Mouse (Mus musculus): ENCODE data around the gene Chmp2a. TPM values are rescaled to one million over a fixed set of nuclear protein-coding genes. Genes with fewer than 3 reads are reported as not detected.
A peak's percentile ranks its signal among the peaks of the same experiment; 100 is the strongest.
"Not testable (repeated sequence)": the region's sequence is repeated elsewhere in the genome, so short reads cannot be mapped to it uniquely, and the experiment has no call there.

Gene Chmp2a
- 100 to 1,000 TPM; 132 to 164 TPM for total RNA-seq (2021)
- long read RNA-seq, experiment 1, transcript Chmp2a-201 (6 exons, 949 nt): major isoform, 103 of 229 reads
- long read RNA-seq, experiment 1, transcript Chmp2a-203 (6 exons, 930 nt): minor isoform, 11 of 229 reads
- long read RNA-seq, experiment 1, partial matches to known transcripts: 105 of 229 reads
- long read RNA-seq, experiment 1, other reads (novel, unspliced or antisense): 8 of 229 reads
- long read RNA-seq, experiment 2, transcript Chmp2a-203 (6 exons, 930 nt): minor isoform, 7 of 180 reads
- long read RNA-seq, experiment 2, transcript Chmp2a-201 (6 exons, 949 nt): major isoform, 88 of 180 reads
- long read RNA-seq, experiment 2, partial matches to known transcripts: 80 of 180 reads
- long read RNA-seq, experiment 2, other reads (novel, unspliced or antisense): 4 of 180 reads

DNA sequence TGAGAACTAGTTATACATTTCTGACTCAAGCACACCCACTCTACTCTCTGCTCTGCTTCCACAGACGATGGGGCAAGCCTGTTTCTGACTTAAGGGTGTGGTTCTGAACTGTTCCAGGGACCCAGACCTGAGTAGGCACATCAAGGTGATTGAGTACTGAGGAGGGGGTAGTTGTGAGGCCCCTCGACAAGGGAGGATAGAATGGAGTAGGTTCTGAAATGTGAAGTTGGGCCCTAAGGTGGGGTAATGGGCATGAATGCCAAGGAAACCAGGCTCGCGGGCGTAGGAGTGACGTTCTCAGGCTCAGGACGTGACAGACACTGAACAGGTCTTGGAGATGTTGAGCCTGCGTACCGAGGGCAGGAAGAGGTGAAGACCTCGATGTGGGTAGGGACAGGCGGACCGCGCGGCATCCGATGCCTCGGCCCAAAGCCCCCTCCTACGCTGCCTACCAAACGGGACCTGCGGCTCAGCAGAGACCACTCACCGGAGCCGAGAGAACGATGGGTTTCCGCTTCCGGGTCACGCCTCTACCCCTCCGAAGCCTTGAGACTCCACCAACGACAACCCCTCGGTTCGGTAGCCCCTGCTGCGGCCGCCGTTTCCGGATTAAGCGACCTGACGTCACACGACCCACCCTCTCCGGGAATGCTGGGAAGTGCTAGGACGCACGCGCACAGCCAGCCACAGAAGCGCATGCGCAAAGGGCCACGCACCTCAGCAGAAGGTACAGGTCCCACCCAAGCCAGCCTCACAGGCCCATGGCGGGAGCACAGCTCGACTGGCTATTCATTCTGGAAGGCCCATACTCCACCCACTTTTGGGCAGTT, at the start of gene Chmp2a:
TSS of gene Chmp2a (minus strand) at position 660 of the 830 bp plus-strand sequence.
- DNase-seq: peak; percentile 98 to 99

DNA sequence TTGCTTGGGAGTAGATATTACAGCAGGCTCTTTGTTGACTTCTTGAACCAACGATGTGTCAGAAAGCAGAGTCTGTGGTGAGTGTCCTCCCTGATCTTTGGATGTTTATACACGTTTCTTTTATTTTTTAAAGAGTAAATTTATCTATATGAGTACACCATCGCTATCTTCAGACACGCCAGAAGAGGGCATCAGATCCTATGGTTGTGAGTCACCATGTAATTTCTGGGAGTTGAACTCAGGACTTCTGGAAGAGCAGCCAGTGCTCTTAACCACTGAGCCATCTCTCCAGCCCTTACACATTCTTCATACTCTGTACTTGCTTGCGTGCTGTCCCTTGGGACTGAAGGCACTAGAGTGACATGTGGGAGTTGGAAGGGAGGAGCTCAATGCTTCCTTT, 37.7 kb upstream of the Chmp2a start:
- no peak for DNase-seq

DNA sequence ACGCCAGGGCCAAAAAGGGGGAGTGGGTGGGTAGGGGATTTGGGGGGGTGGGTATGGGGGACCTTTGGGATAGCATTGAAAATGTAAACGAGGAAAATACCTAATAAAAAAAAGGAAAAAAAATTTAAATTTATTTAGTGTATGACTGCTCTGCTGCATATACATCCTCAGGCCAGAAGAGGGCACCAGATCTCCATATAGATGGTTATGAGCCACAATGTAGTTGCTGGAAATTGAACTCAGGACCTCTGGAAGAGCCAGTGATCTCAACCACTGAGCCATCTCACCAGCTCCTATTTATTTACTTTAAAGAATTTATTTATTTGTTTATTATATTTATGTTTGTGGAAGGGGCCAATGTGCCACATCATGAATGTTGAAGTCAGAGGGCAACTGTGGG, 28.8 kb upstream of the Chmp2a start:
- not testable (repeated sequence) for DNase-seq

DNA sequence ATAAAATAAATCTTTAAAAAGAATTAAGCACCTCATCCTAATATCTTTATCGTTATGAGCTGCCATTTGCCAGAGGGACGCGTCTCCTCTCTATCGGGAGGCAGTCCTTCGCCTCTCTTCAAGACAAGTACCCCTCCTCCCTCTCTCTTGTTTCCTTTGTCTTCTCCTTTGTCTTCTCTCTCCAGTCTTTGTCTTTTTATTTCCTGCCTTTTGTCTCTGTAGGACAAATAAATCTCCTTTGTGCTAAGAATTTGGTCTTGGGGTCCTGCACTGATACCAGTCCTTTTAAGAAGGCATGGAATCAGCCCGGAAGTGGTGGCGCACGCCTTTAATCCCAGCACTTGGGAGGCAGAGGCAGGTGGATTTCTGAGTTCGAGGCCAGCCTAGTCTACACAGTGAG, 24.9 kb upstream of the Chmp2a start:
- DNase-seq: no peak

DNA sequence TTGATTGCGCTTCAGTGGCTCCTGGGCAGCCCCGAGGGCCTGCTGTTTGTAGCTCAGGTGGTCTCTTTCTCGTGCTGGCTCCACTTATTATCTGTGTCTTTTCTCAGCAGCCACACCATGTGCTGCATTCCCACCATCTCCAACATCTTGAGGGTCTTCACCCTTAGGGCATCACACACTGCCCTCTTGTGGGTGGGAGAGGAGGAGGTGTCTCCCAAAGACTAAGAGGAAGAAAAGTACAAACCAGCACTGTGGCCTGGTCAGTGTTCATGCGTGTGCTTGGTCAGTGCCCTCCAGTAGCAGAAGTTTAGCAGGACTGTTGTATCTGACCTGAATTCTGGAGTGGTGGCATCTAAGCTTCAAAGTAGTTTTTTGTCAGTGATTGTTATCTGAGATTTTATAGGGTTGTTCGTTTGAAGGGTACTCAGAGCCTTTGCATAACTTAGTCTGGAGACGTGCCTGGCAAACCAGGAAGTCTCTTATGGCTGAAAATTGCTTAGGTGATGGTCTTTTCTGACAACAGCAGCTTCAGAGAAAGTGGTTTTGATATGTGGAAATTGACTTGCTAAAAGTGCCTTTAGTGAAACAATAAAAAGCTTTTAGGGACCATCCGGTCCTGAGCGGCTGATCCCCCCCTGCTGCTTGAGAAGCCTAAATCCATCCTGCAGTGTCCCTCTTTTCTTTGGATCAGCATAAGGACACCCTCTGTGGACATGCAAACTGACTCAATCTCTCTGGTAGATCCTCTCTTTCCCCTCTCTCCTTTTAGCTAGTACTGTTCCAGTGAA, 22.5 kb upstream of the Chmp2a start:
- DNase-seq: no peak

DNA sequence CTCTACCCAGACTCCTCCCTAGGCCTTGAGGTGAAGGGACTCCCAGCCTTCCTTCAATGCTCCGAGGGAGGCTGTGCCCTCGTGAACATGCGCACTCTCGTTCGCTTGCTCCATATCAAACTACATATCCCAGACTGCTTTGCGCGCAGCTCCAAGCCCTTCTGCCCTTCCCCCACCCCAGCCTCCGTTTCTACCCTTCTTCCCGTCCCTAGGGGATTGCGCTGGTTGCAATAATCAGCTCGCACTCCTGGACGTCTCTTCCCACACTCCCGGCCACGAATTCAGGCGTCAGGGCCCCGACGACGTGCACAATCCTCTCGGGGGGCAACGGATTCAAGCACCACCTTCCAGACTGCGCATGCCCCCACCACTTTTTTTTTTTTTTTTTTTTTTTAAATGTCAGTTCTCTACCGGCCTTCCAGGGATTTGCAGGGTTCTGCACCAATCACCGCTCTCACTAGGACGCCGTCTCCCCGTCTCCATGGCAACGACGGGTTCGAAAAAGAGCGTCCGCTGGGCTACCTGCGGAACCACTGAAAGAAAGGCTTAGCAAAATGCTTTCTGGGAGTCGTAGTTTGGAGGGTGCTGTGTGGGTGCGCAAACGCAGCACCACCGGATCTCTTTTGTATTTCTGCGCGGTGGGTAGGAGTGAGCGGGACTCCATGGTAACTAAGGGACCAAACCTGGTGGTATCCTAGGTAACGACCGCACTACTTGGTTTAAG, 19.8 kb upstream of the Chmp2a start, which contains the start of gene Mzf1:
TSS of gene Mzf1 (minus strand) at position 478 of the 724 bp plus-strand sequence.
- peak; percentile 95 to 97 for DNase-seq

DNA sequence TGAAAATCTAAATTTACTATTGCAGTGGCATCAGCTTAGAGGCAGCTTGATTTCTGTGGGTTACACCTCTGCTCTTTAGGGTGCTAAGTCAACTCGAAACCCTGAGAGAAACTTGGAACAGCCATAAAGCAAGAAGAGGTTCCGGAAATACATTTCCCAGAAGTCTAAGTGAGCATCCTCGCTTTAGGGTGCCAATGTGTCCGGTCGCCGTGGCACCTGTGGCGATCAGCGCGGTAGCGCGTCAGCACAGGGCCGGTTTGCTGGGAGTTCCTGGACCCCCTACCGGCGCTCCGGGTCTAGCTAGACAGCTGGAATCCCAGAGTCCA, 19.3 kb upstream of the Chmp2a start:
- no peak for DNase-seq

DNA sequence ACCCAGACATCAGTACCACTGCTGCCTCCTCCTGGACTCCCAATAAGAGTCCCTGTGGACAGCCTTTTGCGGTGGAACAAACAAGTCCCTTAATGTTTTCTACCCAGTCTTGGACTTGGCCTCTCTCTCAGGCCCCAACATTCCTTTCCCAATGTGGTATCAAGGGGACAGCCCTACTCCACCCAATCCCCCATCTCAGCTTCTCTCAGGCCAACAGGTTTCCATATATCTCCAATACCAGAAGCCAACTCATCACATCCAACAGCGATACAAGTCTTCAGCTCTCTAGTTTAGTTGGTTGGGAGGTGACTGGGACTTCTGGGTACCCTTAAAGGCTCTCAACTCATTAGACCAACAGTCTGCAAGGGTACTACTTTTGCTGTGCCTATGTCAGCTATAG, 18.9 kb upstream of the Chmp2a start:
- DNase-seq: no peak

DNA sequence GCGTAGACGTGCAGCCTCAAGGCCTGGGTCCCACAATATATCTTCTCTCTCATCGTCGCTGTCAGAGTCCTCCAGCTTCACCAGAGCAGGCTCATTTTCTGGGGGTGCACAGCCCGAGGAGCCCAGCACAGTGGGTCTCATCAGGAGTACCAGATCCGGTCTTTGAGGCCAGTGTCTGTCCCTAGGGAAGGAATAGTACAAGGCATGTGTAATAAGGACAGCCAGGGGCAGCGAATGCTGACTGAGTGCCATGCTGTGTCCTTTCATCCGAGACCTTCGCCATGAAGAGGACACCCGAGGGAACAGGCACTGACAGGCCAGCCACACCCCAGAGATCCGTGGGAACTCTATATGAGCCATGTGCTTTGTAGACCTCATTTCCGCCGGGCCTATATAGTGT, 18.4 kb upstream of the Chmp2a start:
- no peak for DNase-seq

DNA sequence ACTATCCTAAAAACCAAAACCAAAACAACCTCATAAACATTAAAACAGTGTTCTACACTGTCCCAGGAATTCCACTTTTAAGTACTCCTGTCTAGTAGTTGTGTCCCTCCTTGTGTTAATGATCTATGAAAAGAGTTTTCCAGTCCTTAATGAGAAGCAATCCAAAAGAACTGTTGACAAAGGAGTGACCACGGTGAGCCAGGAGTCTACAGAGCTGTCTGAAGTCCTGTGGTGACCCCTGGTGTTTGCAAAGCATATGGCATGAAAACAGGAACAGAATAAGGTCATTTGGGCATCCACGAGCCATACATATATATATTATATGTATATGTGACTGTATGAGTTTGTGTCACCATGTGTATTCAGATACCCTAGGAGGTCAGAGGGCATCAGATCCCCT, 11.5 kb upstream of the Chmp2a start:
- peak; percentile 52 to 79 for DNase-seq

DNA sequence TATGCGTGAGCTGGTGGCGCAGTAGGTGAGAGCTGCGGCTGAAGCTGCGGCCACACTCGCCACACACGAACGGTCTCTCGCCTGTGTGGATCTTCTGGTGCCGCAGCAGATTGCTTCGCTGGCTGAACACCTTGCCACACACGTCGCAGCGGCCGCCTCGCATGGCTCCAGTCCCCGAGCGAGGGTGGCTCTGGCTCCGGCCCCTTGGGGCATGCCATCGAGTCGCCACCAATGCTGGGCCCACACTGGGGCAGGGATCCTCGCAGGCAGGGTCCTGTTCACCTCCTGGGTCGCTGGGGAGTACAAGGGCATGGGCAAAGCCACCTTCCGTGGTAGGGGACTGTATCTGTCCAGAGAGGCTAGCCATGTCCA, 9.6 kb upstream of the Chmp2a start:
- no peak for DNase-seq

DNA sequence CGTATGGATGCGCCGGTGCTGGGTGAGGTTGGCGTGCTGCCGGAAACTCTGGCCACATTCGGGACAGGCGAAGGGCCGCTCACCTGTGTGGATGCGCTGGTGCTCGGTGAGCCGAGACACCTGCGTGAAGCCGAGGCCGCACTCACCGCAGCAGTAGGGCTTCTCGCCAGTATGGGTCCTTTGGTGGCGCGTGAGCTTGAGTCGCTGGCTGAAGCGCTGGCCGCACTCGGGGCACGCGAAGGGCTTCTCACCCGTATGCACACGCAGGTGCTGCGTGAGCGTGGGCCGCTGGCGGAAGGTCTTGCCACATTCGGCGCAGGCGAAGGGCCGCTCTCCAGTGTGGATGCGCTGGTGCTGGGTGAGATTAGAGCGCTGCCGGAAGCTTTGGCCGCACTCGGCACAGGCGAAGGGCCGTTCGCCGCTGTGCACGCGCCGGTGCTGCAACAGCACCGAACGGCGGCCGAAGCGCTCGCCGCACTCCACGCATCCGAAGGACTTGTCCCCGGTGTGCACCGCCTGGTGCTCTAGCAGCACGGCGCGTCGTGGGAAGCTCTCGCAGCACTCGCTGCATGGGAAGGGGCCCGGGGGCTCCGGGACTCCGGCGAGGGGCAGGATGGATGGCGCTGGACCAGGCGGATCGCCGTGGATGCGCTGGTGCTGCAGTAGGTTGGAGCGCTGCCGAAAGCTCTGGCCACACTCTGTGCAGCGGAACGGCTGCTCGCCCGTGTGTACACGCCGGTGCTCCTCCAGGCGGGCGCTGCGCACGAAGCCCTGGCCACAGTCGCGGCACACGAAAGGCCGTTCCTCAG, 9.0 kb upstream of the Chmp2a start:
- DNase-seq: no peak

DNA sequence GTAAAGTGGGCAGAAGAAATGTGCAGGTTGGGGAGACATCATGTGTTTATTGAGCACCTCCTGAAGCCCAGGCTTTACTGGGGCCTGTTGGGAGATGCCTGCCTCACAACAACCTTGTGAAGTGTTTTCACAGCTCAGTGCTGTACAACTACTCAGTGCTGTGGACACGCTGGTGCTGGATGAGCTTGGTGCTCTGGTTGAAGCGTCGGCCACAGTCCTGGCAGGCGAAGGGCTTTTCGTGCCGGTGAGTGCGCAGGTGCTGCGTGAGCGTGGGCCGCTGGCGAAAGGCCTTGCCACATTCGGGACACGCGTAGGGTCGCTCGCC, 8.5 kb upstream of the Chmp2a start:
- no peak for DNase-seq

DNA sequence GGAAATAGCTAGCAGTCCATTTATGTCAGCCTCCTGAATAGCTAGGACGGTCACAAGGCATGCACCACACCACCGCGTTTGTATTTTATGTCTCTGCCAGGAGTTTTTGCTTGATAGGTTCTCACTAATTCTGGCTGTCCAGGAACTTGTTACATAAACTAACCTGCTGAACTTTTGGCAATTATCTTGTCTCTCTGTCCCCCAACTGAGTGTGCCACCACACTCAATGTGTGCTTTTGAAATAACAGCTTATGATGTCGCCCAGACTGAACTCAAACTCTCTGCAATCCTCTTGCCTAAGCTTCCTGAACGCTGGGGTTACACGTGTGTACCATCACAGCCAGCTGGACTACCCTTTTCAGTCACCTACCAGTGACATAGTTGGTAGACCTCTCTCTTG, 7.9 kb upstream of the Chmp2a start:
- DNase-seq: no peak

DNA sequence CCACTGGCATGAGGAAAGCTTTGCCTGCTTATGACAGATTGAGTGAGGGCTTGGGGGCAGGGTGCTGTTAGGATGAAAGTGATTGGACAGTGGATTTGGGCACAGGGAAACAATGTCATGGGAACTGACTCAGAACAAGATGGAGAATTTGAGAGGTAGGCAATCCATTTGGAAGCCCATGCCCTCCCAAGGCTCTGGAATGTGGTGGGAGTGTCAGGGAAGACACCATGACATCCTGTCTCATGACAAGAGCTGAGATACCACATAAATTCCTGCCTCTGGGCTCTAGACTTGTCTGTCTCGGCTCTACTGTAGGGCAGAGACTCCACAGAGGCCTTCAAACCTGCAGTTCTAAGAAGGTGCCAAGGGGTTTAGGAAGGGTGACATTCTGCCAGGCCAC, 6.6 kb upstream of the Chmp2a start:
- no peak for DNase-seq

DNA sequence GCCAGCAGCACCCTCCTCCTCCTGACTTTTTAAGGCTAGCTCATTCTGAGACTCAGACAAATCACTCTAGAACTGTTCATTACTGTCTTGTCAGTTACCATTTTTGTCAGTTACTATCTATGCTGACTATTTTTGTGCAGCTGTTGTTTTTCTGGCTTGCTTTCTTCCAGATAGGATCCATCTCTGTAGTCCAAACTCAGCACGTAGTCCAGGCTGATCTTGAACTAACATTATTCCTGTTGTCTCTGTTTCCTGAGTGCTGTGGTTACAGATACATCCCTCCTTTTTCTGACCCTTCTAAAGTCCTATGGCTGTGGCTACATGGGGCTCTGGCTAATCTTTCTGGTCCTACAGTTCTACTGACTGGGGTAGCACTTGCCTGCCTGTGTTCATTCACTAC, 4.6 kb upstream of the Chmp2a start:
- no peak for DNase-seq

DNA sequence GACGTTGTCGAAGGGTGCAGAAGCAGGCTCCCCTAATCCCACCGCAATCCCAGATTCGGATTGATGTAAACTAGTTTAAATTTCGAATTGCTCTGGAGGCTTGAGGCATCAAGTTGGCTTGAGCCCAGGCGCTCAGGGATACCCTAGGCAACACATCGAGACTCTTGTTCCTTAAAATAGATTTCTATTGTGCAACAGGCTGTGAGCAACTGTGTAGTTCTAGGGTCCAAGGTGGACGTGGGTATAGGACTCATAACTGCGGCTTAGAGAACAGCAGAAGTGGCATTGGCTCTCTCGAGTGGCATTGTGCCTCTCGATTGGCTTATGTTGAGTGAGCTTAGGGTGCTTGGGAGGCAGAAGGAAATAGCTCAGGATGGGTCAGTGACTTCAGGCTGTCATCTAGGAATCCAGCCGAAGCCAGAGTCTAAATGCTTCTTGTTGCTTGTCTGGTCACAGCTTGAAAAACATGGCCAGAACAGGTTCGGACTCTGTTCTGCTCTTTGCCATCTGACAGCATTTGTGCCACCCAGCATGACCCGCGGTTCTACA, 4.1 kb upstream of the Chmp2a start:
- peak in 1 of 2 experiments; percentile 25 for DNase-seq

DNA sequence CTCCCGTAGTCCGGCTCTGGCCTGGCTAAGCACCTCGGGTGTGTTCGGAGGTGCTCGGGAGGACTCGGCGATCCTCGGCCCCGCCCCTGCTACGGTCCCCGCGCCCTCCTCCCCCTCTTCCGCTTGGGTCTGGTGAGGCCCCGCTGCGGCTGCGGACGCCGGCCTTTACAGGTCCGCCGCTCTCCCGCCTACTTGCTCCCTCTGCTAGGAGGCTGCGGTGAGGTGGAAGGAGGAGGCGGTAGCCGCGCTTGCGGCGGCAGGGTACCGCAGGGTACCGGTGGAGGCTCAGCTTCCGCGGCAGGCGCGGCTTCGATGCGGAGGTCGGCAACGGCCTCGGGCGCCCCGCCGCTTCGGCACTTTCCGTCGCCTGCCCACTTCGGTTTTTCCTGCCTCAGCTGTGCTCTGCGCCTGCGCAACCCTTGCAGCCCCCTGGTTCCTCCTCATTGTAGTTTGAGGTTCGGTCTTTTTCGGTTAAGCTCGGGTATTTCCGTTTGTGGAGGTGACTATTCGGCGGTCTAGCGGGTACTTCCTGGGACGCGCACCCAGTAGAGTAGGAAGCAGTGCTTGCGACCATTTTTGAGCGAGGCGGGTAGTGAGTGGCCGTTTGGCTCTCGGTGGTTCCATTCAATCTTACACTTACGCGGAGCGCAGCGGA, 3.4 kb upstream of the Chmp2a start, which contains the start of gene Ube2m:
TSS of gene Ube2m (minus strand) at position 375 of the 655 bp plus-strand sequence.
- DNase-seq: peak; percentile 98 to 99

DNA sequence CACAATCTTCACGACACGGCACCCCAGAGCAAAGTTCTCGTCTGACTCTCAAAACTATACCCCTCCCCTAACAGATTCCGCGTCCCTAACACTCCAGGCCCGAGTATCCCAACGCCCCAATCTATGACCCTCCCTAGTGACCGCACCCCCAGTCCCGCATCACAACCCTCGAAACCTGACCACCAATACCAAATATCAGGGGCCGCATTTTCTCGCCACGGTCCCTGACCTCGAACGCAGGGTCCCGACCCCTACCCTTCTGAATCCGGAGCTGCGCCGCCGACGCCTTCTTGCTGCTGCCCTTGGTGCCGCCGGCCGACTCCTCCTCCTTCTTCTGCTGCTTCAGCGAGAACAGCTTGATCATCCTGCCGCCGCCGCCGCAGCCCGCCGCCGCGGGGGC, 2.8 kb upstream of the Chmp2a start:
- no peak for DNase-seq

DNA sequence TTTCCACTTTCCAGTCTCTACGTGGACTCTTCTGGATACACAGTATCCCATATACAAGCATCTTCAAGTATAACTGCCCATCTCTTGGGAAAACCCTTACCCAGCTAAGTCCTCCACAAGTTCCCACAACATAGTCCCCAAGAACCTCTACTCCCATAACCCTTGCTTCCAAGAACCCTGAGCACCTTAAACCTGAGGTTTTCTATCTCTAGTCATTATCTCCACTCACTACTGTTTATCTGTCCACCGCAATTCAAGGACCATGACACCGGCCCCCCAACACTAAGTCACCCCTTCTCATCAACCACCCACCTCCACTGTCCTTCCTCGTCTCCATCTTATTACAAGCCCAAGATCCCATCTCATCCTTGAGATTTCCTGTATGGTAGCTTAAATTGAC, 2.2 kb upstream of the Chmp2a start:
- DNase-seq: no peak
